8 mouse cellular contexts compared by ENCODE assay signal in genomic region chr12:102282763-102283482, GRCm38 (mm10). TPM values are rescaled to one million over a fixed set of nuclear protein-coding genes. Genes with fewer than 3 reads are reported as not detected.
A peak's percentile ranks its signal among the peaks of the same experiment; 100 is the strongest.
DNase-seq lines count a peak whose midpoint lies in the region; ATAC-seq lines count a peak whose summit lies in the region.

Rin3 (plus strand) TSS chr12:102283048.

- DNase-seq in spleen, adult 18-20 months: peak; percentile 66 to 70
- DNase-seq in spleen, adult 12 weeks (ENCODE audit: low spot score): no peak
- peak; percentile 78 for DNase-seq in lung, postnatal 14 days
- DNase-seq in ovary, postnatal 10 days (ENCODE audit: low spot score): peak; percentile 33
- peak; percentile 71 for DNase-seq in yolk sac, embryonic 10.5 days (ENCODE audit: low spot score)

- H3K9me3 ChIP-seq in embryonic facial prominence, embryonic 15.5 days (replicated peaks): no peaks in the 10 kb centered on the region
- peaks cover 7% of the 10 kb centered on the region; the same call in 1 of the 2 replicates for H3K9me3 ChIP-seq in heart, embryonic 14.5 days (ENCODE audit: control insufficient read depth, low read length)
- no peaks in the 10 kb centered on the region for H3K9me3 ChIP-seq in kidney, embryonic 15.5 days (replicated peaks)

- no peaks in the 10 kb centered on the region for H3K36me3 ChIP-seq in embryonic facial prominence, embryonic 15.5 days
- H3K36me3 ChIP-seq in heart, embryonic 14.5 days (ENCODE audit: control insufficient read depth, insufficient read depth, low read length): no peaks in the 10 kb centered on the region
- no peaks in the 10 kb centered on the region for H3K36me3 ChIP-seq in kidney, embryonic 15.5 days

- peak within 1 kb of the TSS; percentile 64 for H3K4me3 ChIP-seq in embryonic facial prominence, embryonic 15.5 days (replicated peaks)
- peak within 1 kb of the TSS; percentile 61 to 86 for H3K4me3 ChIP-seq in heart, embryonic 14.5 days (ENCODE audit: control insufficient read depth in 1 of 2, insufficient read depth in 1 of 2, low read depth in 1 of 2, low read length in 2 of 2)
- H3K4me3 ChIP-seq in kidney, embryonic 15.5 days (replicated peaks): peak within 1 kb of the TSS; percentile 69

- WGBS in embryonic facial prominence, embryonic 15.5 days: 1% methylated on average over 75 of the region's 75 CpGs
- WGBS in heart, embryonic 14.5 days: 1% methylated on average over 71 of the region's 75 CpGs
- WGBS in kidney, embryonic 15.5 days: under 1% methylated on average over 72 of the region's 75 CpGs

- H3K27me3 ChIP-seq in embryonic facial prominence, embryonic 15.5 days: peaks cover 4% of the 10 kb centered on the region; the same call in 1 of the 2 replicates
- H3K27me3 ChIP-seq in heart, embryonic 14.5 days (ENCODE audit: control insufficient read depth, insufficient read depth, low read length): no peaks in the 10 kb centered on the region
- H3K27me3 ChIP-seq in kidney, embryonic 15.5 days: no peaks in the 10 kb centered on the region

- H3K4me2 ChIP-seq in embryonic facial prominence, embryonic 15.5 days (replicated peaks): peak within 1 kb of the TSS; percentile 96
- peak within 1 kb of the TSS; percentile 77 for H3K4me2 ChIP-seq in heart, embryonic 14.5 days (ENCODE audit: low read length)
- peak within 1 kb of the TSS; percentile 97 for H3K4me2 ChIP-seq in kidney, embryonic 15.5 days

- H3K4me1 ChIP-seq in embryonic facial prominence, embryonic 15.5 days: peaks cover 48% of the 10 kb centered on the region
- H3K4me1 ChIP-seq in heart, embryonic 14.5 days (ENCODE audit: control insufficient read depth in 2 of 2, insufficient read depth in 2 of 2, low read length in 2 of 2): peaks cover 38 to 48% of the 10 kb centered on the region in 2 experiments
- H3K4me1 ChIP-seq in kidney, embryonic 15.5 days: peaks cover 50% of the 10 kb centered on the region

- H3K27ac ChIP-seq in embryonic facial prominence, embryonic 15.5 days (replicated peaks): peak within 1 kb of the TSS; percentile 68
- peak within 1 kb of the TSS; percentile 81 to 83 for H3K27ac ChIP-seq in heart, embryonic 14.5 days (replicated peaks in 1 of 2; ENCODE audit: control insufficient read depth in 1 of 2, insufficient read depth in 1 of 2, low read depth in 2 of 2, low read length in 2 of 2)
- H3K27ac ChIP-seq in kidney, embryonic 15.5 days: peak within 1 kb of the TSS; percentile 70

- peak; percentile 52; the same call in 1 of the 2 replicates for ATAC-seq in embryonic facial prominence, embryonic 15.5 days (ENCODE audit: insufficient number of reproducible peaks, low FRiP score, low TSS enrichment, low read depth)
- peak; percentile 41 for ATAC-seq in heart, embryonic 14.5 days (ENCODE audit: insufficient number of reproducible peaks, insufficient read depth, low FRiP score, low read depth)
- peak; percentile 54 for ATAC-seq in kidney, embryonic 15.5 days (replicated peaks; ENCODE audit: low FRiP score)

- H3K9ac ChIP-seq in embryonic facial prominence, embryonic 15.5 days: peak within 1 kb of the TSS; percentile 70
- peak within 1 kb of the TSS; percentile 78 for H3K9ac ChIP-seq in heart, embryonic 14.5 days (ENCODE audit: low read length)
- H3K9ac ChIP-seq in kidney, embryonic 15.5 days: peak within 1 kb of the TSS; percentile 72

RNA-seq across cellular contexts. Expression of gene Rin3, which starts in this region (rescaled TPM):
- 8.5 and 8.6 TPM in 2 replicates for polyA plus RNA-seq in embryonic facial prominence, embryonic 15.5 days (2015; fragmentation: Nextera tagmentation; extraction: Ambion mirVana)
- 11.7 and 11.8 TPM in 2 replicates for polyA plus RNA-seq in heart, embryonic 14.5 days (2014; fragmentation: Nextera tagmentation; extraction: Ambion mirVana)
- polyA plus RNA-seq in kidney, embryonic 15.5 days (2015; fragmentation: Nextera tagmentation; extraction: Ambion mirVana): 10.0 and 10.5 TPM in 2 replicates
